Mouse (Mus musculus): ENCODE results near the gene Ano8.
A peak's percentile ranks its signal among the peaks of the same experiment; 100 is the strongest.

Gene Ano8

DNA sequence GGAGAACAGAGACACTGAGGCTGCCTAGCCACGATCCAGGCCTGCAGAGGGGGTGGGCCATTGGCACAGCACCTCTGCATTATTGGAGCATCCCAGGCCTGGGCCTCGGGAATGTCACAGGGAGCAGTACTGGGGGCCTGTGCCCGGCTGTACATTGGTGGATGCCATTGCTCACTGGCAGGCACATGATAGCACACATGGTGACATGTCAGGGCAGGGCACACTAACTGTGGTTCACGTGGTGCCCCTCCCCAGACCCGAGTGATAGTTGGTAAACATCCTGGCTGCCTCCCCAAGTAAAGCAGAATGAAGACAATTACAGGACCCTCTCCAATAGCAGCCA is 14.9 kb downstream of the Ano8 start:
- no peak for DNase-seq (ENCODE audit: low read depth)

DNA sequence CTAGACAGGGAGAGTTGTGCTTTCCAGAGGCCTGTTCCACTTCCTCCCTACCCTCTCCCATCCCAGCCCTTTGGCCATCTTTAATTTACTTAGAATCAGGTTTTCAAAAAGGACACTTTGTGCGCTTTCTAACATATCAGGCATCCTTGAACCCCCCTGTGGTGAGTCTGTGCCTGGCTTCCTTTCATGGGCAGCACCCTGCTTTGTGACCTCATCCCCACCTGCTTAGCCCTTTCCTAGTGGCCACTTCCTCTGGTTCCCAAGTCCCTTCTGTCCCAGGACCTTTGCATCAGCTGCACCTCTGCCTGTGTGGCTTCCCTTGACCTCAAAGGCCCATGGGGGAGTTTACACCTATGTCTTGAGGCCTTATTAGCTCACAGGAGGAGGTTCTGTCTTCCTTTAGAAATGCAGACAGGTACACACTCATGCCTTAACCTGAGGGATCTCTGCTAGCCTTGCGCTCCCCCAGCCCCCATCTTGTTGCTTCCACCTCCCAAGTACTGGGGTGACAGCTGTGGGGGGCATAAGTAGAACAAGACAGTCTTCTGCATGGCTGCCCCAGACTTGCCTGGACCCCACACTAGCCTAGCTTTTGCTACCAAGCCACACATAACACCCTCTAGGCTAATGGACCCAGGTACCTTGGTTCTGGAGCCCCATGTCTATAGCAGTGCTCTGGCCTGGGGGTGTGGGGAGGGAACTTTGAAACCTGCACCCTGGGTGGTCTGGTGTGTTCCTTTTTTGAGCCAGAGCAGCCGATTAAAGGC is 15.4 kb downstream of the Ano8 start:
- no peak for DNase-seq (ENCODE audit: low read depth)

DNA sequence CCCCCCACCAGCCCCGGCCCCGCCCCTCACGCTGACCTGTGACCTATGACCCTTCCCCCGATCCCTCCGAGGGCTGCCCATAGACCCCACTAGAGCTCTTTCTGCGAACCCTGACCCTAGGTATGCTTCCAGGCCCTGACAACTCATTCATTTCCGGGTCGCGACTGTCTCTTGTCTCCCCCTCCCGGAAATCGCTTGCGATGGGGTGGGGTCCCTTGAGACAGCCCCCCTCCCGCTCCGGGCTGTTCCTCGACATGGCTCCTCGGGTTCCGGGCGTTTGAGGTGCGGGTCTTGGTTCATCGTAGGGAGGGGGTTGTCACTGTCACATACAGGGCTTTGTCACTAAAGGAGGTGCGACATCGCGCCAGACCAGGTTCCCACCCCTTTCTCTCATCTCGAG is 16.4 kb downstream of the Ano8 start:
- DNase-seq (ENCODE audit: low read depth) = peak; percentile 42

DNA sequence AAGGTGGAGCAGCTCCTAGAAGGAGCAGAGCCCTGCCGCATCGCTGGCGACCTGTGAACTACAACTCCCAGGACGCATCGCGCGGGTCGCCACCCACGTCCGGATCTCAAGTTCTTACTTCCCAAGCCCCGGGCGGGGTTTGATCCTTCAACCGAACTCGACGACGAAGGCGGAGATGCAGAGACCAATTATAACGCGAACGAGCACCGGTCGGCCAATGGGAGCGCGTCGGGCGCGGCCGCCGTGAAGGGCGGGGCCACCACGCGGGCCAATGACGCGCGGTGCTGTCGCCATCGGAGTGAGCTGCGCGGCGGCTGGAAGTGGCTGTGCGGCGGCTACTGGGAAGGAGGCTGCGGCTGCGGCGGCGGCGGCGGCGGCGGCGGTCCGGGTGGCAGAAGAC is 16.8 kb downstream of the Ano8 start, which contains the start of gene Dda1:
Dda1 (plus strand) TSS at position 284 of the 400 bp plus-strand sequence.
- DNase-seq (ENCODE audit: low read depth) = peak; percentile 99

DNA sequence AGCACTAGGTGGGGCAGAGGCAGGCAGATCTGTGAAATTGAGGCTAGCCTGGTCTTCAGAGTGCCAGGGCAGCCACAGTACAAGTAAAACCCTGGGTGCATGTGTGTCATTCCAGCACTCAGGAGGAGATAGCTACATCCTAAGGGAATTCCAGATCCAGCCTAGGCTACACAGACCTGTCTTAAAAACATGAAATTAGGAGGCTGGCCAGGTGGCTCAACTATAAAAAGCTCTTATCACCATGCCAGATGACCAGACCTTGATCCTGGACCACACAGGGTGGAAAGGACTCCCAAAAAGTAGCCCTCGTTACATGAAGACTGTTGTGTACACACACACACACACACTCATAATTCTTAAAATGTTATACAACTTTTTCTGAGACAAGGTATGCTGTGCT is 17.8 kb downstream of the Ano8 start:
- DNase-seq (ENCODE audit: low read depth) = no peak

DNA sequence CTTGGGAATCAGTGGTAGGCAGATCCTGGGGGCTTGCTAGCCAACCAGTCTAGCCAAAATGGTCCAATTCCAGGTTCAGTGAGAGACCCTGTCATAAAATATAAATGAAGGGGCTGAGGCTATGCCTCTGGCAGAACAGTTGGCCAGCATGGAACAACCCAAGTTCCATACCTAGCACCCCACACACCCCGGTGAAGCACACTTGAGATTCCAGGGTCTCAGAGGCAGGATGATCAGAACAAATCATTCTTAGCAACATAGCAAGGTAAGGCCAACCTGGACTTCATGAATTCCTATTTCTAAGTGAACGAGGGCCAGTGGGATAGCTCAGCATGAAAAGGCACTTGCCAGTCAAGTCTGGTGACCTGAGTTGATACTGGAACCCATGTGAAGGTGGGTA is 18.6 kb downstream of the Ano8 start:
- DNase-seq (ENCODE audit: low read depth) = no peak

DNA sequence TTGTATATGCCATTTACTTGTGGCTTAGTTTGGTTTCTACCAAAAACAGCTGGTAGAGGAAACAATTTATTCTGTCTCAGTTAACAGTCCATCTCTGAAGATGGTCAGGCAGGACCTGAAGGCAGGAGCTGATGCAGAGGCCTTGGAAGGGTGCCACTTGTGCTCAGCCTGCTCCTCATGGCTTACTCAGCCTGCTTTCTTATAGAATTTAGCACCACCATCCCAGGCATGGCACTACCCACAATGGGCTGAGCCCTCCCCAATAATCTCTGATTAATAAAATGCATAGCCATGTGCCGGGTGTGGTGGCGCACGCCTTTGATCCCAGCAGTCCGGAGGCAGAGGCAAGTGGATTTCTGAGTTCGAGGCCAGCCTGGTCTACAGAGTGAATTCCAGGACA is 19.6 kb downstream of the Ano8 start:
- DNase-seq (ENCODE audit: low read depth) = no peak

DNA sequence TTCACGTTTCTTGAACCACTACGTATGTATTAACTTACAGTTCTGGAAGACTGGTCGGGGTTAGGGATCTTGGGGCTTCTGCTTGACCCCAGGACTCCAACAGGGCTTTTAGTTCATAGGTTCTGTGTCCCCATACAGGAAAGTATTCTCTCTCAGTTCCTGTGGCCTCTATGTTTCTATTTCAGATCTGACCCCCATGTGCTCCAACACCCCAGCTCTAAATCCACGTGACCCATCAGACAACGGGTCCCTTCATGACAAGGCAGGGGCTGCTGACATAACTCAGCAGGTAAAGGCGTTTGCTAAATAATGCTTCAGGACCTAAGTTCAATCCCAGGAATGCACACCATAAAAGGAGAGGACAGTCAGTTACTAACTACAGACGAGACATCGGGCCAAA is 20.0 kb downstream of the Ano8 start:
- no peak for DNase-seq (ENCODE audit: low read depth)

DNA sequence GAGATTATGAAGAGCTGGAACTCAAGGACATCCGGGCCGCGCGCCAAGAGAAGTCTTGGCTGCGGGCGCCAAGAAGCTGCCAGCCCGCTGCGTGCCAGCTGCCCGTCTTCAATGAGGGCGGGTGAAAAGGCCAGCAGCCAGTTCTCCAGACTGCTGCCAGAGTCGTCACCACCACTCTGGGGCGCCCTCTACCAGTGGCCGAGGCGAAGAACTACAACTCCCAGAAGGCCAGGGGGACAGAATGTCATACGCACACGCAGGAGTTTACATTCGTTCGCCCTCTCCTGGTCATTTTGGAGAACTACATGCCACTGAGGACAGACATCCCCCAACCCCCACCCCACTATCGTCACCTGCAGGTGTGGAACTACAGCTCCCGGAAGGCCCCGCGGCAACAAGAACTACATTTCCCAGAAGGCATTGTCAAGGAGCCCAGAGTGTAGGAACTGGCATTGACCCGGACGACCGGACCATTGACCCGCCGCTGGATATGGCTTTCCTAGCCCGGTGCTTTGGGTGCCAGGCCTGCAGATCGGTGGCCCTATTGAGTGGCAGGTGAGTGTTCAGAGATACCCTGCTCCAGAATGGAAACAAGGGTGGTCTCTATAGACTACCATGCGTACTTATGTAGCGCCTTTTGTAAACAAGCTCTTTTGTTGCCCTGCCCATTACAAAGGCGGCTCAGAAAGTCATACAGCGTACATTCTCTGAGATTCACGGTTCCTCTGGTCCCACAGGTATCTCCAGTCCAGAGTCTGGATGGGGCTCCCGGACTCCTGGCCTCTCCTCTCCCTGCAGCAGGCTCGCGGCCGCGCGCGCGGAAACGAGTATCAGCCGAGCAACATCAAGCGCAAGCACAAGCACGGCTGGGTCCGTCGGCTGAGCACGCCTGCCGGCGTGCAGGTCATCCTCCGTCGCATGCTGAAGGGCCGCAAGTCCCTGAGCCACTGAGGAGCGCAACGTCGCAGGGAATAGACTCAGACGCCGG is 21.0 kb downstream of the Ano8 start, which contains the start of gene Mrpl34:
Mrpl34 (plus strand) TSS at position 447 of the 988 bp plus-strand sequence.
- DNase-seq (ENCODE audit: low read depth) = peak; percentile 100

DNA sequence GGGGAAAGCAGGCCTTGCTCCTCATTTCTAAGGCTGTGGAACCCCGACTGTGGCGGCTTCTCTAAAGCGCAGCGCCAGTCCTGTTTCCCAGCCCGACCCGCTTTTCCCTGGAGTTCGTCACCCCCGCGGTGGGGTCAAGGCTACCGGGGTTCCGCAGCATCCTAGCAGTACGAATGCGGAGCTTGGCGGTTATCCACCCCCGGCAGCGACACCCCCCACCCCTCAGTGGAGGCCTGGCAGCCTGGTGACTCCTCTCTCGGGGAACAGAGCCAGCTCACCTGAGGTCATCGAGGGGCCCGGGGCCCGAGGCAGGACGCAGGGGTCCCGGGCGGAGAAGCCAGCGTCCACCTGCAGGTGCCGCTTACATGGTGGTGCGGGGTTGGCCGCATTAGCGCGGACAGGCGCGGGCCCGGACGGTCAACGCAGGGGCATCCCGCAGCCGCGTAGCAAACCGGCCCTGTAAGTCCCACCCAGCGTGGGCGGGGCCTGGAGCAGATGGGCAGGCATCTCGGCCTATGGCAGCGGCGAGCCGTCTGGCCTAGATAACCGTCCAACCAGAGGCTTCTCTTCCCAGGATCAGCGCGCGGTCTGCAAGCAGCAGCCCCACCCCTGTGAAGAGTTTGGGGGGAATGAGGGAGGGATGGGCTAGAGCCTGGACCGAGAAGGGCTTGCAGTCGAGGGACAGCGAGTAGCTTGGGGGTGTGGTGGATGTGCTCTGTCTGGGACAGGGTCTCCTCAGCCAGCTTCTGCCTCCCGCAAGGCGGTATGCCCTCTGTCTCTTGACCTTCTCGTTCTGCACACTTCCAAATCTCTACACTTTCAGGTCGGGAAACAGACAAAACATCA is 22.4 kb downstream of the Ano8 start, which contains the start of gene Abhd8:
Abhd8 (minus strand) TSS at position 468 of the 846 bp plus-strand sequence.
- peak; percentile 96 for DNase-seq (ENCODE audit: low read depth)

DNA sequence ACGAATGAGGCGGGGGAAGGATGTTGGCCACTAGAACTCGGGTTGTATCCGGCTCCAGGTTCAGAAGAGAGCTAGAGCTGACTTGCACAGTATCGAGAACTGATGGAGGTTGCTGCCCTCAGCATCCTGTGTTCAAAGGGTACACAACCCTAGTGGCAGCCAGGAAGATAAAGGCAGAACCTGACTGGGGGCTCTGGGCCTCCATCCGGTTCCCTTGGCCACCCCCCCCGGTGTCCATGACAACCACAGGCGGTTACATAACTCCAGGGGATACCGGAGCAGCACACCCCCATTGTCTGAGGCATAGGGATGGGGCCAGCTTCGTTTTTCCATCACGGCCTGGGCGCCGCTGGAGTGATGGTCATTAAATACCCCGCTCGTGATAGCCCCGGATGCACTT is 23.0 kb downstream of the Ano8 start:
- DNase-seq (ENCODE audit: low read depth) = peak; percentile 46

DNA sequence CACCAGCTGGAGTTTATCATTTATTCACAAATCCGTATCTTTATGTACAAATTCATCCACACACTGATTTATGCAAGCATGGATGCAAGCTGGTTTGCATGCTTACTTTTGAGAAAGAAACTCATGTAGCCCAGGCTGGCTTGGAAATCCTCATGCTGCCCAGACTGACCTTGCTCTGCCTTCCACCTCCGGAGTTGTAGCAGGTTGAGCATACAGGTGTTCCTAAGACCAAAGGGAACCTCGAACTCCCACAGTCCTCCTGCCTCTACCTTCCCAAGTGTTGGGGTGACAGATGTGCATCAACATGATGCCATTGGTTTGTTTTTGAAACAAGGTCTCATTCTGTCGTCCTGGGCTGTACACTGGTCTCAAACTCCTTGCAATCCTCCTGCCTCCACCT is 23.6 kb downstream of the Ano8 start:
- DNase-seq (ENCODE audit: low read depth) = no peak

DNA sequence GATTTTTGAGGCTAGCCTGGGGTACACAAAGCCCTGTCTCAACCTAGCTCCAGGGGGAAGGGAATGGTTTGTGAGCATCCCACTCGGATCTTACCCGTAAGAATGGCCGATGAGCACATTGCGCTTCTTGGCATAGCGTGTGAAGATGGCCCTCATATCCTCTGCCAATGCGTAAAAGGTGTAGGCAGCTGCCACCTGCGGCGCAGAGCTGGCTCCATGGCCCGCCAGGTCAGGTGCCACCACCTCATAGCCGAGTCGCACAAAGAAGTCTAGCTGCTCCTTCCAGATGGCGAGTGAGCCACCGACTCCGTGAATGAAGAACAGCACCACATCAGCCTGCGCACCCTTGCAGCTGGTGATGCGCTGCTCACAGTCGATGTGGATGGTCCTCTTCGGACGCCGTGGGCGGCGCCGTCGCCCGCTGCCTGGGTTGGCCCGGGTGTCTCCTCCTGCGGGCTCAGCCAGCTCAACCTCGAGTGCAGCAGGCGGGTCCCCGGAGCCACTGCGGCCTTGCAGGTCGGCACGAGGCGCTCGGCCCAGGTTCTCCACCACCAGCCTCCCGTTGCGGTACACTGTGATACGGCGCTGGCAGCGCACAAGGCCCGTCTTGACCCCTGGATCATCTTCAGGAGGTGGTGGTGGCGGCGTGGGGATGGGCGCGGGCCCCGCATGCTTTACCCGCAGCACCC is 24.5 kb downstream of the Ano8 start:
- no peak for DNase-seq (ENCODE audit: low read depth)

DNA sequence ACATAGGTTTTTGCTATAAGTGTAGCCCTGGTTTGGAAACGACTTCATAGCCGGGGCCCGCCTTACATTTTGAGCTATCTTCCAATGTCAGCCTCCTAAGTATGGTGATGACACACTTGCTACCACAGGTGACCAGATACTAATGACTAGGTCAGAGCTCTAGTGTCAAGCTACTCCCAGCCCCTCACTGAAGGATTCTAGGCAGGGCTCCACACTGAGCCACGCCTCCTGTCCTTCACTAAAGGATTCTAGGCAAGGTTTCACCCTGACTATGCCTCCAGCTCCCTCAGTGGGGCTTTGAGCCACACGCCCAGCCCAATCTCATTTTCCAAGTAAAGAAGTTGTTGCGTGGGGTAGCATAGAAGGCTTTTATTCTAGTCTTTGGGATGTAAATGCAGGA is 25.0 kb downstream of the Ano8 start:
- DNase-seq (ENCODE audit: low read depth) = no peak

DNA sequence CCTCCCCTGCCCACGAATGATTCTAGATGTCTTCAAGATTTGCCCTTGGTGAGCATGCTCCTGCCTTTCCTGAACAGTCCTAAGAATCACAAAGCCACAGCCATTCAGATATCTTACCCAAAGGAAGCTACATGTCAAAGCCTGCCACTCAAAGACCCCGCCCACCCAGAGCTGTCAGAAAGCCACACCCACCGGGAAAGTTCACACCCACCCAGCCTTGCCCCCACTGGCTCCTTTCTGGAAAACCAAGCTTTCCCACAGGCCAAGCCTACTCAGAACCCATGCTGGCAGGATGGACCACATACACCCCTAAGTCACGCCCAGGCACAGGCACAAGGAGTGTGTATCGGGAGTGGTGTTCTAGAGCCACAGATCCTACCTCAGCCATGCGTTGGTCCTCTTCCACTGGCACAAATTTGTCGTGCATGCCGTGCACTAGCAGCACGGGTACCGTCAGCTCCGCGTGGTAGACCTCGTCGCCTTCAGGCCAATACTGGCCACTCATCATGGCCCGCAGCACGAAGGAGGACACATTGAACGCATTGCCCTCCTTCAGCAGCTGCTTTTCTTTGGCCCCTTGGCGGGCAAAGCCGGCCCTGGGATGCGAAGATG is 28.0 kb downstream of the Ano8 start:
- no peak for DNase-seq (ENCODE audit: low read depth)

DNA sequence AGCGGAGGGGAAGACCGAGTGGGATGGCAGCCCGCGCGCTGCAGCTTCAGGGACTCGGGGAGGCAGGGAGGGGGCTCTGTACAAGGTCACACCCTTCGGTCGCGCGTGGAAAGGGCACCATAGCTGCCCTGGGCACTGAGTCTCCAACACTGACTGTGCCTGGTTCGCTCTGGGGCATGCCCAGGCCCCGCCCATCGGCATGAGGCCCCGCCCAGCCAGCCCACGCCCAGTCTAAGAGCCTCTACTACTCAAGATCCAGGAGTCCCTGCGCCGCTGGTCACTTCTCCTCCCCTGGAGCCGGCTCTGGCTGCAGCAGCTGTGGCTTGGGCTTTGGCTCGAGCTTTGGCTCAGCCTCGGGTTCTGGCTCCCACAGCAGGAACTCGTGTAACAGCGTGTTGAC is 28.9 kb downstream of the Ano8 start:
- DNase-seq (ENCODE audit: low read depth) = no peak

DNA sequence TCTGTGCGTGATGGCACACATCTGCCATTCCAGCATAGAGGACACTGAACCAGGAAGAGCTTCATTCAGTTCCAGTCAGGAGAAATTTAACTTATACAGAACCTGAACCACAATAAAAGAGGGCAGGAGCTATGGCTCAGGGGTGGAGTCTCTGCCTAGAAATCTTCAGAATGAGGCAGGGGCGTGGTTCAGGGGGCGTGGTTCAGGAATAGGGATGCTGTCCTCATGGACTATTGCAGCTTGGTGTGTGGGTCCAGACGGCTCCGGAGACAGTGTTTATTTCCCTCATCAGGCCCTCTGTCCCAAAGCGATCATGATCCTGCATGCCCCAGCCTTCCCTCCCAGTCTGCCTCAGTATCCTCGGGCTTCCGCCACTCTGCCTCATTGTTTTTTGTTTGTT is 31.1 kb downstream of the Ano8 start:
- DNase-seq (ENCODE audit: low read depth) = no peak

DNA sequence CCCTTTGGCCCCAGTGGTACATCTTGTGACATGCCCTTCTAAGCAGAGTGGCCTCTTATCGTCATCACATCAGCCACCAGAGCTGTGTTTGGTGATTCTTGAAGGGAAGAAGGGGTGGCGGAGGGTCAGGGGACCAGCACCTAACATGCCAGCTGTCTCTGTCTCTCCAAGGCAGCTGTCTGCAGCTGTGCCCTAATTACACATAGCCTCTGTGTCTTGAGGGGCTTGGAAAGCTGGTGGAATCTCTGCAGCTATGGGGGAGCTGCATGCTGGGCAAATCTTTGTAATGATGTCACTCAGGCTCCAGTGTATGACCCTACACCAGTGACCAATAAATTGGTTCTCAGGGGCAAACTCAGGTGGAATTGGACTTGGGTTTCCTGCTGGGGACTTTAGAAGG is 33.1 kb downstream of the Ano8 start:
- DNase-seq (ENCODE audit: low read depth) = no peak

DNA sequence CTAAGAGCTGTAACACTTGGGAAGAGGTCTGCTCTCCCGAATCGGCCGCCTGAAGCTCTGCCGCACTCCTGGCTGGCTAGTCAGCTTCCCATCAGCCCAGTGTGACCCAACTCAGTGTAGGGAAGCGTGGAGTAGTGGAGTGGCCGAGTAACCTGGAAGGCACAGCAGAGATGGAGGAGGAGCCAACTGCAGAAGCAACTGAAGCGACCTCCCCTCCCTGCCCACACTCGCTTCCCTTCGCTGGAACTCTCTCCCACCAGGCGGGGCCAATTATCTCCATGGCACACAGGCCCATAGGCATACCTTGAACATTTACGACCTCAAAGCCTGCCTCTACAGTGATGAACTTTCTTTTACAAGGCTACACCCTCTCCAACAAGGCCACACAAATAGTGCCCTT is 34.0 kb downstream of the Ano8 start:
- DNase-seq (ENCODE audit: low read depth) = no peak

DNA sequence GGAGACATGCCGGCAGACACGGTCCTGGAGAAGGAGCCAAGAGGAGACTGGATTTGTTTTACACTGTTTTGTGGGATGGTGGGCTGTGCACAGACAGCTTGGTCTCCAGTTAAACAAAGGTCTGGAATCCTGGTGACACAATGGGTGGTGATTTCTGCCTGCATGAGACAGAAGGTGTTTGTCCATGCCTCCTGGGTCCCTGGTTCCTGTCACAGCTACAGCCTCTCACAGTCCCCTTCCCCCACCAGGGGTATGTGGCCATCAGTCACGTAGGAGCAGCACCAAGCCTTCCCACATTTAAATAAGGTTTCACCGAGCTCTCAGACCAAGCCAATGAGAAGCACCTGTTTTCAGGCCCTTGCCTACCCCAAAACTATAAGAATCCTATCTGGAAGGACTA is 34.4 kb downstream of the Ano8 start:
- no peak for DNase-seq (ENCODE audit: low read depth)

DNA sequence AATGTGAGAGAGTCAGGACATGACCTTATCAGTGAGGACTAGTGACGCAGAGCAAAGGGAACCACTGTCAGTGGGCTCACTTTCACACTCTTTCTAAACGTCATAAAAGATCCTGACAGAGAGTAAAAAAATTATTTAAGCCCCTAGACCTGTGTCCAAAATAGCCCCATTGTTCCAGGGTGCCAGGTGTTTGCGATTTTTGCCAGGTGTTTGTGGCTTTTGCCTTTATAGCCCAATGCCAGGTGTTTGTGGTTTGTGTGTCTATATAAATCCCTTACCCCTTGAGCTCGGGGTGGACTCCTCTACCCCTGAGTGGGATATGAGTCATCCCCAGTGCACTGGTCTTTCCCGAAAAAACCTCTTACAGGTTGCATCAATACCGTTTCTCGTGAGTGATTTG is 40.7 kb downstream of the Ano8 start:
- no peak for DNase-seq (ENCODE audit: low read depth)
